Mouse (Mus musculus): ENCODE data around the gene C87436. TPM values are rescaled to one million over a fixed set of nuclear protein-coding genes. Genes with fewer than 3 reads are reported as not detected.
"Not testable (repeated sequence)": the region's sequence is repeated elsewhere in the genome, so short reads cannot be mapped to it uniquely, and the experiment has no call there.

Gene C87436
- polyA plus RNA-seq, 1 experiment from 2014 or later: 16.1 TPM

- no peaks in the 10 kb centered on the region for H3K27me3 ChIP-seq
- CTCF ChIA-PET: interaction anchor here (1.7 kb wide), 1 partner anchor 39 kb away, joined by 3 read pairs; no protein-coding TSS in a partner anchor
- TF ChIP-seq CTCF (IDR thresholded peaks at IDR 0.05): no peak
- ATAC-seq (no peak), DNase-seq (ENCODE audit: low read depth, low spot score) (no peak)
- in situ Hi-C loops (cut with MboI; ENCODE audit: low pct_unique_long_range_greater_than_20kb): loop anchor here (5.0 kb wide), 1 partner anchor 35 kb away; no protein-coding TSS in a partner anchor
- POLR2A ChIA-PET: interaction anchor here (1.3 kb wide), 1 partner anchor 47 kb away, joined by 5 read pairs; no protein-coding TSS in a partner anchor
Observed at GRCm38 (mm10) chr6:86476931-86477330, 38.8 kb downstream of the C87436 start.

GRCm38 (mm10) chr6:86479311-86479710, 41.1 kb downstream of the C87436 start:
- DNase-seq (ENCODE audit: low read depth, low spot score): no peak
- ChIA-PET CTCF (interaction anchor here (1.5 kb wide), 1 partner anchor 28 kb away, joined by 3 read pairs; no protein-coding TSS in a partner anchor), POLR2A (no interaction called here)
- H3K27me3 ChIP-seq: no peaks in the 10 kb centered on the region
- no peak for TF ChIP-seq CTCF (IDR thresholded peaks at IDR 0.05)
- in situ Hi-C loops (cut with MboI; ENCODE audit: low pct_unique_long_range_greater_than_20kb): loop anchor here (5.0 kb wide), 1 partner anchor 33 kb away; no protein-coding TSS in a partner anchor
- no peak for ATAC-seq

DNA sequence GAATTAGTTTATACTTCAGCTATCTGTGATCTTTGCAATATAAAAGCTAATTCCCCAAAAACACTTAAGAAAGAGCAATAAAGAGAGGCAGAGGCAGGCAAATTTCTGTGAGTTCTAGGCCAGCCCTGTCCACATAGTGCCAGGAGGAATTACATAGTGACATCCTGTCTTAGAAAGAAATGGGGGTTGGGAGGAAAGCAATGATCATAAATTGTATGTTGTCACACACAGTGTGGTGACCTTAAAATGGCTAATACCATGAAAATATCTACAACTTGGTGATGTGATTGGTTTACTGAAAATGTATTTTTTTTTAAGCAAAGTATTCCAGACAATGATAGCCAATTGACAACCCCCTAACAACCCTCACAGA, 41.6 kb downstream of the C87436 start:
- no peak for DNase-seq (ENCODE audit: low read depth, low spot score)
- H3K27me3 ChIP-seq: no peaks in the 10 kb centered on the region
- no peak for TF ChIP-seq CTCF (IDR thresholded peaks at IDR 0.05)
- ChIA-PET CTCF (interaction anchor here (1.5 kb wide), 1 partner anchor 27 kb away, joined by 3 read pairs; no protein-coding TSS in a partner anchor), POLR2A (interaction anchor here (0.9 kb wide), 1 partner anchor 43 kb away, joined by 3 read pairs; no protein-coding TSS in a partner anchor)
- in situ Hi-C loops (cut with MboI; ENCODE audit: low pct_unique_long_range_greater_than_20kb): loop anchor here (5.0 kb wide), 1 partner anchor 32 kb away; no protein-coding TSS in a partner anchor
- no peak for ATAC-seq

DNA sequence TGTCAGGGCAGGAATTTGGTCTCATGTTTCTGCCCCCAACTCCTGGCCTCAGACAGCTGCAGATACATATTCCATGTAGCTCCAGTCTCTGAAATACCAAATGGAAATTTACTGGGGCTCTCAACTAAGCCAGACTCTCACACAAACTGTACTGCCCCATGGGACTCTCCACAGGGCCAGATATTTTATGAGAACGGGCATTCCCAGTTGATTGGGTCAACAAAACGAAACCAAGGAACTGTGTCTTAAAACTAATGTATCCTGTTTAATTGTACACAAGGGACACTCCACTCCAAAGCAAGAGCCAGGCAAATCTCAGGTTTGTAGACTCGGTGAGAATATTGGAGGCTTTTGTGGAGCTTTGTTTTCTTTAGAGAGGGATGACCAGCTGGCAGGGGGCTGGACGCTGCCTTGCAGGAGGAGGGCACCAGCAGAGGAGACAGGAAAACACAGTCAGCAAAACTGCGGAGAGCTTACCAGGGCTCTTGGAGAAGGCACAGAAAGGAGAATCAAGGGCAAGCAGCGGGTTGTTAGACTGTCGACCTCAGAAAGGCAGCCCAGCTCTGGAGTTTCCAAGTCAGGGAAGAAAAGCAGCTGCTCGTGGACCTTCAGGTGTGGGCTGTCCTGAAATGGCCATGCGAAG, 42.1 kb downstream of the C87436 start:
- ATAC-seq (no peak), DNase-seq (ENCODE audit: low read depth, low spot score) (no peak)
- ChIA-PET POLR2A (interaction anchor here (0.6 to 0.9 kb wide), 2 partner anchors 42 to 139 kb away, joined by 3 read pairs; no protein-coding TSS in a partner anchor), CTCF (interaction anchor here (0.8 to 1.6 kb wide), 3 partner anchors 11 to 27 kb away, joined by 3 to 4 read pairs (median 3); no protein-coding TSS in a partner anchor)
- no peaks in the 10 kb centered on the region for H3K27me3 ChIP-seq
- in situ Hi-C loops (cut with MboI; ENCODE audit: low pct_unique_long_range_greater_than_20kb): no loop called here
- TF ChIP-seq CTCF (IDR thresholded peaks at IDR 0.05): no peak

GRCm38 (mm10) chr6:86481871-86482270, 43.7 kb downstream of the C87436 start:
- no peak for ATAC-seq
- in situ Hi-C loops (cut with MboI; ENCODE audit: low pct_unique_long_range_greater_than_20kb): no loop called here

GRCm38 (mm10) chr6:86485943-86486640, 47.9 kb downstream of the C87436 start:
- no peak for TF ChIP-seq CTCF (IDR thresholded peaks at IDR 0.05)
- in situ Hi-C loops (cut with MboI; ENCODE audit: low pct_unique_long_range_greater_than_20kb): no loop called here
- no peak for DNase-seq (ENCODE audit: low read depth, low spot score)
- POLR2A ChIA-PET: no interaction called here
- CTCF ChIA-PET: interaction anchor here (0.8 kb wide), 1 partner anchor 39 kb away, joined by 3 read pairs; no protein-coding TSS in a partner anchor
- no peaks in the 10 kb centered on the region for H3K27me3 ChIP-seq
- no peak for ATAC-seq

More at GRCm38 (mm10) chr6:86481871-86482270, 43.7 kb downstream of the C87436 start:
- CTCF ChIA-PET: interaction anchor here (1.6 kb wide), 1 partner anchor 9 kb away, joined by 4 read pairs; no protein-coding TSS in a partner anchor
- no peak for TF ChIP-seq CTCF (IDR thresholded peaks at IDR 0.05)
- H3K27me3 ChIP-seq: no peaks in the 10 kb centered on the region
- POLR2A ChIA-PET: interaction anchor here (1.0 kb wide), 1 partner anchor 9 kb away, joined by 3 read pairs; no protein-coding TSS in a partner anchor
- DNase-seq (ENCODE audit: low read depth, low spot score): no peak

- in situ Hi-C loops (cut with MboI; ENCODE audit: low pct_unique_long_range_greater_than_20kb): no loop called here
- CTCF ChIA-PET: no interaction called here
- TF ChIP-seq CTCF (IDR thresholded peaks at IDR 0.05): no peak
- POLR2A ChIA-PET: interaction anchor here (0.6 kb wide), 1 partner anchor 14 kb away, joined by 5 read pairs; no protein-coding TSS in a partner anchor
- no peak for ATAC-seq
- no peaks in the 10 kb centered on the region for H3K27me3 ChIP-seq
- no peak for DNase-seq (ENCODE audit: low read depth, low spot score)
Observed at GRCm38 (mm10) chr6:86487358-86488148, 49.4 kb downstream of the C87436 start.

GRCm38 (mm10) chr6:86488149-86488485, 49.9 kb downstream of the C87436 start:
- CTCF ChIA-PET: no interaction called here

GRCm38 (mm10) chr6:86489945-86490344, 51.8 kb downstream of the C87436 start:
- ChIA-PET POLR2A (no interaction called here), CTCF (no interaction called here)
- ATAC-seq (no peak), DNase-seq (ENCODE audit: low read depth, low spot score) (no peak)
- in situ Hi-C loops (cut with MboI; ENCODE audit: low pct_unique_long_range_greater_than_20kb): no loop called here
- no peak for TF ChIP-seq CTCF (IDR thresholded peaks at IDR 0.05)
- H3K27me3 ChIP-seq: no peaks in the 10 kb centered on the region

More at GRCm38 (mm10) chr6:86488149-86488485, 49.9 kb downstream of the C87436 start:
- TF ChIP-seq CTCF (IDR thresholded peaks at IDR 0.05): no peak
- ATAC-seq (no peak), DNase-seq (ENCODE audit: low read depth, low spot score) (no peak)
- POLR2A ChIA-PET: no interaction called here
- H3K27me3 ChIP-seq: no peaks in the 10 kb centered on the region
- in situ Hi-C loops (cut with MboI; ENCODE audit: low pct_unique_long_range_greater_than_20kb): no loop called here

- CTCF ChIA-PET: interaction anchor here (1.1 kb wide), 1 partner anchor 9 kb away, joined by 4 read pairs; no protein-coding TSS in a partner anchor
- POLR2A ChIA-PET; ATAC-seq; in situ Hi-C loops (cut with MboI; ENCODE audit: low pct_unique_long_range_greater_than_20kb); H3K27me3 ChIP-seq; DNase-seq (ENCODE audit: low read depth, low spot score): not testable (repeated sequence)
Observed at GRCm38 (mm10) chr6:86490413-86490812, 52.2 kb downstream of the C87436 start.
